Mouse (Mus musculus) right cerebral cortex, postnatal 25 days (tissue): ENCODE measurements around the gene Akp3.
A peak's percentile ranks its signal among the peaks of the same experiment; 100 is the strongest.

Source experiments
- DNase-seq: peaks from one replicate; pipeline ENCODE4 v3.0.0; 2022

Akp3 gene

DNA sequence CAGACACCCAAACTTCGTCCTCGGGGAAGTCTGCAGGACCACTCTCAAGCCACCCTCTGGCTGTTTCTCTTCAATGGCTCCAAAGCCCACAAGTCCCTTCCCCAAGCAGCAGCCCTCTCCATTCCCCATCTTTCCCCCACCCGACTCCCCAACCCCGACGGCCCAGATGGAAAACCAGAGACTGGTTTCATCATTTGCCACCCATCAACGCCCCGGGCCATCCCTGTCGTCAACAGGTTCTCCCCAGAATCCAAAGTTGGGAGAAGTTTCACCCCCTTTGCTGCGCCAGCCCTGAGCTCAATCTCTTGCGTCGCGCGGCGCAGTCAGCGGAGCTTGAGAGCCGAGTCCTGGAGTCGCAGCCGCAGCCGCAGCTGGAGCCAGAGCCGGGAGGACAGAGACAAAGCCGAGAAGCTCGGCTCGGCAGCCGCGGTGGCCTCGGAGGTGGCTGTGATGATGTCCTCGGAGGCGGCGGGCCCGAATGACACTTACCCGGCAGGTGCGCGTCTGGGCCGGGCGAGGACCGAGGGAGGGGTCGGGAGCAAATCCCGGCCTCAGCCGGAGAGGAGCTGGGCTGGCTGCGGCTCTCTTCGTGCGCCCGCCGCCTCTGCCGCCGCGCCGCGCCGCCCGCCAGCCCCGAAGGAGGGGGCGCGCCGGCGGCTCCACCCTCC lies 30.9 kb downstream of the Akp3 start:
- DNase-seq = peak; percentile 27

- DNase-seq = no peak
Measured at GRCm38 (mm10) chr1:87156199-87156587, 31.4 kb downstream of the Akp3 start, which contains the start of gene Ecel1. Ecel1 (minus strand) TSS chr1:87156521.

DNA sequence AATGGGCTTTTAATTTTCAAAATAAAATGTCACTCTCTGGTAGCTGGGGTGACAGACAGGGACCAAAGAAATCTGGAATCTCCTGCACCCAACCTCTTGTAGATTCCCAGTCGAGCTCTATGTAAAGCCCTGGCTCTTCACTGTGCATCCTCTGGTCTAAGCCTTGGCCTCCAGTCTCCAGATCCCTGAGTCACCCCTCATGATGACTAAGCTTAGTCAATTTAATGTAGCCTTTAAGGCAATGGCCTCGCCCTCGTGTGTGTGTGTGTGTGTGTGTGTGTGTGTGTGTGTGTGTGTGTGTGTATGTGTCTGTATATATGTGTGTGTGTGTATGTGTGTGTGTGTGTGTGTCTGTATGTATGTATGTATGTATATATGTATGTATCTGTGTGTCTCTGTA lies 34.6 kb downstream of the Akp3 start:
- DNase-seq = no peak

DNA sequence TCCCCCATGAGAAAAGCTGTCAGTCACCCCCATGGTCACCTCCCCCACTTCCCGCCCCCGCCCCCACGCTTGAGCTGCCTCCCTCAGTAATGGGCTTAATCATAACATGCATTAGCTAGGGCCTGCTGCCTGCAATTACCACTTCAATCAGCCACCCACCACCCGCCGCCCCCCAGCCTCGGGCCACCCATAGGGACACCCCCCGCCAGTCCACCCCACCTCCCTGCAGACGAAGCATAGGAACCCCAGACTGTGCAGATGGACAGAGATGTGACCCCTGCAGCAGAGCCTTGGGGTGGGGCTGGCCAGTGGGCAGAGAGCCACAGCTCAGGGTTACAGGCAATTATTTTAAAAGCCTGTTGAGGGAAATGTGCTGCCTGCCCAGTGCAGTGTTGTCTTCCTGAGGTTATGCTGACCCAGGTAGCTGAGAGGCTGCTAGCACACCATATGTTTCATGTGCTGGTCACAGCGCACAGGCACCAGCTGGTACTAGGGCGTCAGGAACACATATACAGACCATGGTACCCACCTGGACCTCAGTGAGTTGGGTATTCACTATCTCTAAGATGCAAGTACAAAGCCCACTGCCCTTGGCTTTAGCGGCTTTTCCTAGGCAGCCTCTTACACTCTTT lies 39.5 kb downstream of the Akp3 start:
- no peak for DNase-seq

- no peak for DNase-seq
Measured at GRCm38 (mm10) chr1:87164796-87165184, 40.0 kb downstream of the Akp3 start.

- no peak for DNase-seq
Measured at GRCm38 (mm10) chr1:87170458-87170857, 45.7 kb downstream of the Akp3 start.

DNA sequence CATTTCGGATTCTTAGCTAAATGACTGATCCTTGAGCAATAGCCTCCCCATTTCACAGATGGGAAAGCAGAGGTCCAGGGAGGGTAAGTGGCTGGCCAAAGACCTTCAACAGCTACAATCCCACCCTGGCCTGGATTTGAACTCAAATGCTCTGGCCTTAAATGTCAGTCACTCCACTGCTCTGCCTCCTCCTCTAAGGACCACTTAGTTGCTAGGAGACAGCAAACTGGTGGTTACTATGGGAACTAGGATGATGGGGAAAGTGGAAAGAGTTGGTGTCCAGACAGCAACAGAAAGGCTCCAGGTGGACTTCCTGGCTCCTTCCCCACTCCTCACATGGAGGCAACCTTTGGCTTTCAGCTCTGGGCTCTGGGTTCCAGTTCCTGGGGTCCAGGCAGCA lies 46.5 kb downstream of the Akp3 start:
- DNase-seq = no peak

DNA sequence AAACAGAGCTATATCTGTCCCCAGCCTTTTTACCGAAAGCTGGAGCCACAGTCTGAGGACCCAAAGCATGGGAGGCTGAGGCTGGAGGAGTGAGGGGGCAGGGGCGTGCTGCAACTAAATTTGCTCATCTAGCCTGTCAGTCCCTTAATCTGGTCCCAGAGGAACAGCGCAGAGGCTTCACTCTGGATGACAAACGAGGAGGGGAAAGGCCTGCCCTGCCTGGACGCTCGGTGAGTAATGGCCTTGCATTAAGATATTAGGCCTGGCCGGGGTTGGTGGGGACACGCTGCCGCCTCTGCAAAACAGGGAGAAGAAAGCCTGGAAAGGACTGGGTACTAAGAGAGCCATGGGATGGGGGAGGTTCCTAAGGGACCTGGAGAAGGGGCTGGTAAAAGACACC lies 47.5 kb downstream of the Akp3 start:
- DNase-seq = no peak

GRCm38 (mm10) chr1:87174006-87174955 lies 49.5 kb downstream of the Akp3 start:
- no peak for DNase-seq

GRCm38 (mm10) chr1:87175852-87176292 lies 51.1 kb downstream of the Akp3 start:
- DNase-seq = peak; percentile 51
